ENCODE assay signal across 27 mouse cellular contexts in the genomic region with DNA sequence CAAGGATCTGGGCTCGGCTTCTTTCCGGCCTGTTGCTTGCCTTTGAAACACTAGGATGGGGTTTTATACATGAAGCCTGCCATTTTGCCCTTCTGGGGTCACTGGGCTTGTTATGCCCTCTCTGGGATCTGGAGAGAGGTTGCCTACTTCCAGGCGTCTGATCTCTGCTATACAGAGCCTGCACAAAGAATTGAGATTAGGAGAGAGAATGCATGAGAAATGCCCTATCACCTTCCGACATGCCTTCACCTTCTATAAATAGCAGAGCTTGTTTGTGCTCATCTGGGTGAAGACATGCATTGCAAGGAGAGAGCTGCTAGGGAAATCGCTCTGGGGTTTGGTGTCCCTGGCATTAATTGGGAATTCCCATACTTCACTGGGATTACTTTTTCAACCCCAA.
DNase-seq lines count a peak whose midpoint lies in the region; ATAC-seq and TF ChIP-seq lines count a peak whose summit lies in the region.
"Had no signal": no experiment of that assay in that cellular context is flagged by ENCODE, and none has a peak within 500 bp of the region (broad histone marks: within the 10 kb centered on the region; RNA-seq: fewer than 3 reads in every experiment).

No protein-coding gene starts in this region.

- no peaks in the 10 kb centered on the region for H3K27me3 ChIP-seq in heart, adult 2 months (ENCODE audit: control insufficient read depth, insufficient read depth, low read length)
- H3K27me3 ChIP-seq in heart, embryonic 12.5 days (replicated peaks), result no peaks in the 10 kb centered on the region
- H3K27me3 ChIP-seq in heart, embryonic 15.5 days, result no peaks in the 10 kb centered on the region
- H3K27me3 ChIP-seq: CH12.LX; intestine, embryonic 15.5 days had no signal

- intact Hi-C loops in heart, adult 2 months (cut with DNase I), result no loop called here
- intact Hi-C loops in heart, postnatal 36 days (cut with DNase I), result no loop called here
- intact Hi-C loops in heart, postnatal 25 days (cut with DNase I), result no loop called here

- peak overlapping the region; percentile 3; the same call in 1 of the 2 replicates for H3K4me2 ChIP-seq in heart, embryonic 12.5 days
- no peak overlapping the region for H3K4me2 ChIP-seq in heart, embryonic 15.5 days
- H3K4me2 ChIP-seq: forebrain, embryonic 13.5 days; hindbrain, embryonic 13.5 days; intestine, embryonic 15.5 days; kidney, embryonic 15.5 days had no signal

- TF ChIP-seq CTCF in heart, adult 2 months (IDR thresholded peaks at IDR 0.05), result no peak
- no peak for TF ChIP-seq CTCF in olfactory bulb, adult 2 months (IDR thresholded peaks at IDR 0.05; ENCODE audit: insufficient read depth, low read depth, low read length)

- no peak for ATAC-seq in heart, embryonic 12.5 days (ENCODE audit: insufficient number of reproducible peaks, low FRiP score)
- ATAC-seq in heart, embryonic 15.5 days (replicated peaks; ENCODE audit: insufficient number of reproducible peaks, insufficient read depth, low FRiP score, low read depth), result no peak
- ATAC-seq: forebrain, embryonic 13.5 days; forebrain, embryonic 16.5 days; hindbrain, embryonic 16.5 days; intestine, embryonic 15.5 days; Patski had no signal

- no peak for TF ChIP-seq EP300 in heart, adult 2 months (IDR thresholded peaks at IDR 0.05; ENCODE audit: insufficient read depth, low read depth, low read length)

- H3K79me2 ChIP-seq in heart, adult 2 months (replicated peaks; ENCODE audit: control insufficient read depth, insufficient read depth, low read length), result no peaks in the 10 kb centered on the region

- WGBS in heart, adult 2 months, result 49% methylated on average over 5 of the region's 5 CpGs
- 34% methylated on average over 5 of the region's 5 CpGs for WGBS in heart, embryonic 12.5 days
- WGBS in heart, embryonic 15.5 days, result 46% methylated on average over 5 of the region's 5 CpGs
- WGBS in olfactory bulb, adult 2 months, result 64% methylated on average over 5 of the region's 5 CpGs

- TF ChIP-seq POLR2A in heart, adult 2 months (IDR thresholded peaks at IDR 0.05; ENCODE audit: insufficient read depth, low read depth, low read length), result no peak
- no peak for TF ChIP-seq POLR2A in olfactory bulb, adult 2 months (IDR thresholded peaks at IDR 0.05; ENCODE audit: insufficient read depth, low read depth, low read length)

- no peak overlapping the region for H3K9ac ChIP-seq in heart, adult 2 months (ENCODE audit: low read depth, low read length)
- no peak overlapping the region for H3K9ac ChIP-seq in heart, embryonic 12.5 days
- no peak overlapping the region for H3K9ac ChIP-seq in heart, embryonic 15.5 days
- H3K9ac ChIP-seq: forebrain, embryonic 13.5 days; hindbrain, embryonic 13.5 days; intestine, embryonic 15.5 days; kidney, embryonic 15.5 days had no signal

- H3K4me1 ChIP-seq in heart, adult 2 months (ENCODE audit: control insufficient read depth, insufficient read depth, low read length), result no peaks in the 10 kb centered on the region; the same call in none of the 2 replicates
- H3K4me1 ChIP-seq in heart, embryonic 12.5 days (replicated peaks), result 0 out of 2 replicates have a peak, but pooled peaks cover 10% of the 10 kb centered on the region
- 0 out of 2 replicates have a peak, but pooled peaks cover 2% of the 10 kb centered on the region for H3K4me1 ChIP-seq in heart, embryonic 15.5 days (replicated peaks)
- peaks cover 3% of the 10 kb centered on the region; the same call in 1 of the 2 replicates for H3K4me1 ChIP-seq in olfactory bulb, adult 2 months (ENCODE audit: control insufficient read depth, insufficient read depth, low read length)
- H3K4me1 ChIP-seq: forebrain, embryonic 10.5 days; forebrain, embryonic 13.5 days; hindbrain, embryonic 10.5 days; hindbrain, embryonic 13.5 days; intestine, embryonic 15.5 days; kidney, embryonic 15.5 days had no signal

- peak overlapping the region; percentile 17; the same call in 1 of the 2 replicates for H3K27ac ChIP-seq in heart, adult 2 months
- peak overlapping the region; percentile 83 for H3K27ac ChIP-seq in heart, embryonic 12.5 days (ENCODE audit: poor library complexity, severe bottlenecking)
- peak overlapping the region; percentile 86 for H3K27ac ChIP-seq in heart, embryonic 15.5 days
- peak overlapping the region; percentile 37; the same call in 1 of the 2 replicates for H3K27ac ChIP-seq in olfactory bulb, adult 2 months (ENCODE audit: insufficient read depth, low read depth, low read length)
- H3K27ac ChIP-seq: forebrain, embryonic 10.5 days; forebrain, embryonic 13.5 days; hindbrain, embryonic 10.5 days; hindbrain, embryonic 13.5 days; intestine, embryonic 15.5 days; kidney, embryonic 15.5 days had no signal

- no peaks in the 10 kb centered on the region for H3K9me3 ChIP-seq in heart, embryonic 12.5 days (replicated peaks)
- no peaks in the 10 kb centered on the region for H3K9me3 ChIP-seq in heart, embryonic 15.5 days (replicated peaks)
- H3K9me3 ChIP-seq: forebrain, embryonic 10.5 days; forebrain, embryonic 13.5 days; G1E; hindbrain, embryonic 10.5 days; hindbrain, embryonic 13.5 days; intestine, embryonic 15.5 days; kidney, embryonic 15.5 days had no signal

- no peak overlapping the region for H3K4me3 ChIP-seq in heart, adult 2 months
- H3K4me3 ChIP-seq in heart, embryonic 12.5 days, result no peak overlapping the region
- H3K4me3 ChIP-seq in heart, embryonic 15.5 days, result no peak overlapping the region
- H3K4me3 ChIP-seq in olfactory bulb, adult 2 months (ENCODE audit: insufficient read depth, low read depth, low read length), result no peak overlapping the region
- H3K4me3 ChIP-seq: forebrain, embryonic 10.5 days; forebrain, embryonic 13.5 days; hindbrain, embryonic 10.5 days; hindbrain, embryonic 13.5 days; intestine, embryonic 15.5 days; kidney, embryonic 15.5 days had no signal

- no peaks in the 10 kb centered on the region for H3K36me3 ChIP-seq in heart, adult 2 months (ENCODE audit: control insufficient read depth, insufficient read depth, low read length)
- H3K36me3 ChIP-seq in heart, embryonic 12.5 days, result no peaks in the 10 kb centered on the region
- H3K36me3 ChIP-seq in heart, embryonic 15.5 days, result no peaks in the 10 kb centered on the region
- H3K36me3 ChIP-seq: forebrain, embryonic 10.5 days; hindbrain, embryonic 10.5 days; hindbrain, embryonic 13.5 days; intestine, embryonic 15.5 days; kidney, embryonic 15.5 days had no signal

- no peak for DNase-seq in heart, adult 2 months
- DNase-seq in heart, postnatal 36 days, result no peak
- no peak for DNase-seq in heart, postnatal 4 days
- DNase-seq in heart, postnatal 25 days (ENCODE audit: low spot score), result no peak
- DNase-seq: adrenal gland, postnatal 10 days; adrenal gland, postnatal 36 days; B cell, adult 2 months; cerebellum, adult 18-20 months; cerebellum, adult 9-10 months; cerebellum, postnatal 14 days; gastrocnemius, postnatal 14 days; kidney, adult 11 months; kidney, adult 8-10 months had no signal

Comparison
In these comparisons a context has a peak if more than half of its experiments do, and no peak if none do; other contexts are left out.
1. H3K27ac ChIP-seq: peak in every context shown above with its lines; median percentile 86 in heart, embryonic 15.5 days; 83 in heart, embryonic 12.5 days; 37 in olfactory bulb, adult 2 months; 17 in heart, adult 2 months.